Mouse (Mus musculus) right cerebral cortex, adult 18-20 months (tissue): ENCODE measurements at regions not wholly inside any gene's neighbourhood (a gene's known extent, or its start where the extent isn't known, plus 50 kb on each side); places are given as distances from the start of the nearest gene placed in this dataset.

Experiments
- DNase-seq: peaks from one replicate; pipeline ENCODE4 v3.0.0; 2022; ENCODE audit warnings: mixed read lengths

DNA sequence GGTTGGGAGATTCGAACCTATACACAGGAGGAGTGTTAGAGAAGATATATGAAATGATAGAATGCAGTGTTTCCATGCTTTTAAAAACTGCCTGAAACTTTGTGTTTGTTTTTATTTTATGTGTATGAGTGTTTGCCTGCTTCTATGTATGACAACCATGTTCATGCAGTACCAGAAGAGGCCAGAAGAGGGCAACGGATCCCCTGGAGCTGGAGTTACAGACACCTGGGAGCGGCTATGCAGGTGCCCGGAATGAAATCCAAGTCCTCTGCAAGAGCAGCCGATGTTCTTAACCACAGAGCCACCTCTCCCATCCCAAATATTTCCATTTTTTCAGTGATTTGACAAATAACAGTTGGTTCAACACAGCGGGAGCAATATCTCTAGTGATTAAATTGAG lies 247.5 kb upstream of the Dio3 start:
- DNase-seq: no peak

DNA sequence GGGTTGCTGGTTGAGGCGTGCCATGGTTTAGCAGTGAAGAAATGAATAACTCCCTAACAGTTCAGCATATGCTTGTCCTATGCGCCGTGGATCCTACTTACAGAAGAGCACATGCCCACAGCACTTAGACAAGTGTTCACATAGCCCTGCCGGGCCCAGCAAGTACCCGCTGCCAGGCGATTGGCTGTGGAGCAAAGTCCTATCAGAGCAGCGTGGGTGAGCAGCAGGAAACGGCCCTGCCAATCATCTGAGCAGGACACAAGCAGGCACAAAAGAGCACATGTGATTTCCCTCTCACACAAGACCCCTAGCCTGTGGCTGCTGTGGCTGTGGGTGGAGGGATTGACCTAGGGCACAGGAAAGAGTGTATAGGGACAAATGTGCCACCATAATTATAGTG lies 243.7 kb upstream of the Dio3 start:
- no peak for DNase-seq

DNA sequence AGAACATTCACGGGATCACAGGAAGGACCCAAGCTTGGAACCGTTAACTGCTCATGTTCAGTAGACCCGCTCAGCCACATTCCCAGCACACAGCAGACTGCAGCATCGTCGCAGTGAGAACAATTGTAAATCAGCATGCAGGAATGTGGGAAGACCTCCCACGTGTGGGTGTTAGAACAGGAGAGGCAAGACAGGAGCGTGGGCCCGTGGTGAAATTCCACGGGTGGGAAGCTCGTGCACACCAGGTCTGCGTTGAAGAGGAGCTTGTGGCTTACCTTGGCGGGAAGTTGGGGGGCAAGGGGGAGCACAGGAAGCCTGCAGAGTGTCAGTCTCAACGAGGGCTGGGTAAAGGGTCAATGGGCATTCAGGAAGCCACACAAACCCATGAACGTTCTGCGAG lies 238.2 kb upstream of the Dio3 start:
- DNase-seq: peak; percentile 78

DNA sequence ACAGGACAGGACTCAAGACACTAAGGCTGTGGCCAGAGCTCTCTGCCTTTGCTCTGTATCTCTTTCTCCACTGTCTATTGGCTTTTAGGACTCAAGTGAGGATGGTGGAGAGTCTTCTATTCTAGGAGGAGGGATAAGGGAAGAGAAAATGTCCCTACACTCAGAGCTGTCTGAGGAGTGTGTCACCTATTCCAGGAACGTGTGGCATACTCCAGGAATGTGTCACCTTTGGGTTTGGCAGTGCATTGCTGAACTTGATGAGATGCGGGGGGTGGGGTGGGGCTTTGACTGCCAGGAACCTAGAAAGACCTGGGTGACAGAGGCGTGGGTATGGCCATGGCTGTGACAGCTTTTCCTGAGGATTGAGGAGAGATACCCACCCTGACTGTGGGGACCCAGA lies 237.1 kb upstream of the Dio3 start:
- no peak for DNase-seq

DNA sequence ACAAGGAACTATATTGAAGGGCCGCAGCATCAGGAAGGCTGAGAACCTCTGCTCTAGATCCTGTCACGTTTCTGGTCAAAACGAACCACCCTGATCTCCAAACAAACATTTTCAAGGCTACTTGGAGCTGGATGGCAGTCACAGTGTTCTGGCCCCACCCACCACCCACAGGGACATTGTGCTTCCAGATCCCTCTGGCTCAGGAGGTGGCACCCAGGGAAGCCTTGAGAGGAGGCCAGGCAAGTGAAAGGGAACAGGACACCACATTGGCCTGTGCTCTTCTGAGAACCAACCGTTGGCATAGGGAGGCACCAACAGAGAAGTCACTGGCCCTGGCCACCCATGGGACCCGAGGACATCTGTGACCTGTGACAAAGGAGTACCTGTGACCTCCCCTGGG lies 234.6 kb upstream of the Dio3 start:
- DNase-seq: no peak

DNA sequence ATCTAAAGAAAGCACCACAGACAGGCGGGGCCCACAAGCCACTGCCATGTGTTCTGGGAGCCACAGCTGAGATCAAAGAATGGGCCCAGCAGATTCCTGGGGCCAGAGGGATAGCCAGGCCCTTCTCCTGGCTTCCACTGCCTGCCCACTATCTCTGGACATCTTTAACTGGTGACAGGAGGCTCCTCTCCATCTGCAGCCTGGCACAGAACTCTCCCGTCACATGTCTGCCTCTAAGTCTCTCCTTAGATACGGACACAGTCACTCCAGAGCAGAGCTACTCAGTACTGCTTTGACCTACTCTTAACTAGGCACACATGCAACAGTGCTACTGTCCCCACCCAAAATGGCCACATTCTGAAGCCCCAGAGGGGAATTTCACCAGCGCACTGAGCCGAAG lies 234.1 kb upstream of the Dio3 start:
- DNase-seq: no peak

DNA sequence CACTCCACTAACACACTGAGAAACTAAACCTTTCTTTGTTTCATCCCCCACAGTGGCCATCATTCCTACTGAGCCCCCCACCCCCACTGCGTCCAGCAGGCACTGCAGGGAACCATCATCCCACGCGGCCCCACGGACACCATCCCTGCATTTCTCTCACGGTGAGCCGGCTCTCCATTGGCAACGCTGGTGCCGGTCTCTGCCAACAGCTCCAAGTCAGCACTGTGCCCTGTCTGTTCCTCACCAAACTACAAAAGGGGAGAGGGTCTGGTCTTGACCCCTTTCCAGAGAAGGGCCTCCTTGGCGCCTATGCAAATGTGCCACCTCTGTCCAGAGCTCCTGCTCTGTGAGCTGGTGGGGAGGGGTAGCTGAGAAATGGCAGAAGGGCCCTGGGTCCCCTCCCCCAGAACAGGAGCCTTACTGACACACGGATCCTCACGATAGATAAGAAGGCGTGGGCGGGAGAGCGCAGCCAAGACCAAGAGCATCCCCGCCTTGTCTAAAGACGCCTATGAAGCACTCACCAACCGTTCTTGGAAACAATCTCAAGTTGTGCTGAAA lies 233.0 kb upstream of the Dio3 start:
- DNase-seq: no peak

DNA sequence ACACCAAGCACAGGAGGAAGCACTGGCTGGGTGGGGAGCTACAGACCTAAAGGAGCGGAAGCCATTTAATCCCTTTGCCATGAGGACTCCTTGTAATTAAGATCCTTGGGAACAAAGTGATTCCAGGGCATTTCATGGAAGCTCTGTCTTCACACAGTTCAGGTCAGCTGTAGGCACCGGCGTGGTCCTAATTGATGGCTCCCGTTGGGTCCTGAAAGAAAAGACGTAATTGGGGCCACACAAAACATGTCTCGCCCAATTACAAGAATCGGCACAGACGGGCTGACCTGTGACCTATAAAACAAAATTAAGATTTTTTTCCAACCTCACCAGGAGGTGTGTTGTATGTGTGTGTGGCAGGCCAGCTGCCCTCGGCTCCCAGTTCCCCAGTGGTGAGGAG lies 232.3 kb upstream of the Dio3 start:
- no peak for DNase-seq

DNA sequence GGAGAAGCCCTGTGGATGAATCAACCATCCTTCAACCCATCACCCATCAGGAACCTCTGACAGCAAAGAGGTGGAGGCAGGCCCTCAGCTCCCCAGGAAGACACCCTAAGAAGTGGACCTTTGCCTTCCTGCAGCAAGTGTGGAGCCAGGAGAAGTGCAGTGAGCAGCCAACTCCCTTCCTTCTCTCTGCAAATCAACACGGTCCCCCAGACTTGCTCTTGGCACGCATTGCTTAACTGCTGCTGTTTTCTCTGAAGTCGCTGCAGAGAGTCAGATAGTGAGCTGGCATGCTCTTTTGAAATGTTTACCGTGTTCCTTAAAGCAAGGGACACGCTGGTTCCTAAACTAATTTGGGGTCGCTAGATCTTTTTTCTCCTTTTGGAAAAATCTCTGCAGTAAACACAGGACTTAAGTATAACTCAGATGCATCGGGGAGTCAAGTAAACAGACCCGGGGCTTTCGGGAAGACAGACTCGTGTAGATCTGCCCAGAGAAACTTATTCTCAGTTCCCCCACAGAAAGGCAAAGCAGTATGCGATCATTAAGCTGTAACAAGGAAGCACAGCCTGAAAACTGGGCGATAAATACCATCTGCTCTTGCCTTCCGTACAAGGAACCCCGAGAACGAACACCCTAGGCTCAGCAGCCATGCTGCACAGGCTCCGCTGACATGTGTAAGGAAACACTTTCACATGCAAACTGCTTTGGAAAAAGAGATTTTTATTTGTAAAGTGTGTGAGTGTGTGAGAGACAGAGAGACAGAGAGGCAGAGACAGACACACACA lies 231.2 kb upstream of the Dio3 start:
- DNase-seq: peak; percentile 47

DNA sequence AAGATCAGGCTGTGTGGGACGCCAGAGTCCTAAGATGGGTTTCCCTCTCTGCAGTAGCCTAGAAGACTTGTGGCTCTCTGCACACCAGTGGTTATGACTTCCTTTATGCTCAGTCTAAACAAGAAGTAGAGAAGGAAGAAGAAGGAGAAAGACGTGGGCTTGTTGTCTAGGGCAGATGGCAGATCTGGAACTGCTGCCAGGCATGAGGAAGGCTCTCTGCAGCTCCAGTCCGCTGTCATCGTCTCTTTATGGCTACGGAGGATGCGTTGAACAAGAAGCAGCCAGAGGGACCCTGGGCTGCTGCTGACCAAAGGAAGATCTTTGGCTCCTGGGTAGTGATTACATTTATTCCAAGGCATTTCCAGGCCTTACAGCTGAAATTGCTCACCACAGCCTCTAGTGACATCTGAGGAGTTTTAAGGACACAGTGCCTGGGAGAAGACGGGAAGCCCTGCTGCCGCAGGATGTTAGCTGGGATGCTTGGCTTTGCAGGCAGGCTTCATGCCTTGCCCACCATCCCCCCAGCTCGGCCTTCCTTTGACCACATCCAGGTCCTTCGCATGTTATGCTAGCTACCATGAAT lies 229.6 kb upstream of the Dio3 start:
- DNase-seq: peak; percentile 74

DNA sequence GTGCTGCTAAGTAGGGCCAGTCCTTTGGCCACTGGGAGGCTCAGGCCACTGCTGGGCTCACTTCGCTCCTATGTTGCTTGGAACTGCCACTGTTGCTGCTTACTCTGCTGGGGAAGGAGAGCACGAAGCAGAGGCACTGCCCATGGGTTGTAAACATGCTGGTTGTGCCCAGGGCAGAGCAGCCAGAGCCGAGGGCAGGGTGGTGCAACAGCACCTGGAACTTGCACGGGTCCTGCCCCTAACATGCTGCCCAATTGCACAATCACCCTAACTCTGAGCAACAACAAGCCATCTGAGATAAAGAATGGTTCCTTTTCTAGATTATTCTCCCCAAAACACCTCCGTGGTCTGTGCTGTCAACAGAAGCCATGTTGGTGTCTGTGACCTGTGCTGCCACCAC lies 219.5 kb upstream of the Dio3 start:
- no peak for DNase-seq

DNA sequence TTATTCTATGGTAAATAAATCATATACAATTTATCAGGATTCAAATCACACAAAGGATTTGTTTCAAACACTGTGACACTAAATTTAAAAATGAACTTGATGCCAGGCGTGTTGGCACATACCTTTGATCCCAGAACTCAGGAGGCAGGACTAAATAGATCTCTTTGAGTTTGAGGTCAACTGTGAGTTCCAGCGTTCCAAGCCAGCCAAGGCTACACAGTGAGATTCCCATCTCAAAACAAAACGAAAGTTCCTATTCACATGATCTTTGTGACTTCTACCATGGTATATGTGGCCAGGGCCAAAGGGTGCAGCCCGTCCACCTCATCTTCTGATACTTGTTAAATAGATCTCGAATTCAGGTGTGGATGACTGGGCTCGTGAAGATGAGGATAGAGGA lies 216.9 kb upstream of the Dio3 start:
- DNase-seq: no peak

DNA sequence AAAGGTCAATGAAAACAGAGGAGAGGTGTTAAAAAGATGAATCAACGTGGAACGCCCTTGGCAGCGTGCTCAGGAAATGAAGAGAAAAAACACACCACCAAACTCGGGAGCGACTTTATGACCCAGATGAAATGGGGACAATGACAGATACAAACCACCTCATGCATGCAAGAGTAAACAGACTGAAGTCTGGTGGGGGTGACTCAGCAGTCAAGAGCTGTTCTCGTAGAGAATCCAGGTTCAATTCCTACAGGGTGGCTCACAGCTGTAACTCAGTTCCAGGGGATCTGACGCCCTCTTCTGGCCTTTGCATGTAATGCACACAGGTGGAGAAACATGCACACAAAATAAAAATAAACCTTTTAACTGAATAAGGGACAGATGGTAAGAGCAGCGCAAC lies 215.9 kb upstream of the Dio3 start:
- no peak for DNase-seq

DNA sequence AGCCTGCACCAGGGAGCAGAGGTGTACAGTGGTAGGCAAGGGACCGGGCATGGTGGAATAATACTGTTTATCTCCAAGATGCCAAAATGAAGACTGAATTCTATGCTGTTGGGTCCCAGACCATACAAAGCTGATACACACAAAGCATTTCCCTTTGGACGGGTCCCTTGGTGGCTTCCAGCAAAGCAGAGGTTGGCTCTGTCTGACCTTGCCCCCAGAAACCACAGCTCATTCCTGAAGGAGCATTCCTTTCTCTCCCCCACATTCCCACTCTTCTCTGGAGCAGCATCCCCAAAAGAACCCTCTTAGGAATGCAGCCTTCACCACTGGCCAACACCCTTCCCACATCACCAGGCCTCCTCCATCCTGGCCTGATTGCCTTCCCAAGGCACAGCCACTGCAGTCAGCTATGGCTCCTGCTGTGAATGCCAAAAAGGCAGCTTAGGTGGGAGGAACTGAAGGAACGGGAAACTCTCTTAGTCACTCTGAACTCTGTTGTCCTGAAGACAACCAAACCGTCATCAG lies 212.4 kb upstream of the Dio3 start:
- no peak for DNase-seq

DNA sequence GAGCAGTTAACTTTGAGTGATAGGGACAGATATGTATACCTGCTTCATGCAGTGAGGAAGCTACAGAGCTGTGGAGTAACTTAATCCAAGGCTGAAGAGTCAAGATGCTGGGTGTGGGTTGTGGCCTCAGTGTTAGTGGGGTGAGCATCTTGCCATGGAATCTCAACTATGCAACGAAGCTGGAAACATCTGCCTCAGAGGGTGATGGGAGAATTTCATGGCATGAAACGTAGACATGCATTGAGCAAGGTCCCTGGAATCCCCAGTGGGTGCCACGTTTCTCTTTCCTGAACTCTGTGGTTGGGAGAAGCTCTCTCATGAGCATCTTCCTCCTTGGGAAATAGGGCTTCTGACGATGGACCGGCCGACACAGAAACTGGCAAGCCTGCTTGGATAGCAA lies 208.4 kb upstream of the Dio3 start:
- DNase-seq: no peak

DNA sequence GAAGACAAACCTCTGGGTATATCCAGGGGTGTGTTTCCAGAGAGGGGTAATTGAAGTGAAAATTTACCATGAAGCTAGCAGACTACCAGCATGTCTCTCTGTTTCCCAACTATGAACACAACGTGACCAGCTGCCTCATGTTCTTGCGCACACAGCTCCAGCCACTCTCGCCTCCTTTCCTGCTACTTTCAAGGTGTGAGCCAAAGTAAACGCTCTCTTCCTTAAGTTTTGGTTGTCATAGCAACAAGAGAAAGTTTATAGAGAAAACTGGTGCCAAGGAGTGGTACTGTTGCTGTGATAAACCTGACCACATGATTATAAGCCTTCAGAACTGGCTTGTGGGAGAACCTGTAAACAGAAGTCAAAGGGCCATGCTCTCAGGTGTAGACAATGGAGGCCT lies 207.0 kb upstream of the Dio3 start:
- DNase-seq: no peak

DNA sequence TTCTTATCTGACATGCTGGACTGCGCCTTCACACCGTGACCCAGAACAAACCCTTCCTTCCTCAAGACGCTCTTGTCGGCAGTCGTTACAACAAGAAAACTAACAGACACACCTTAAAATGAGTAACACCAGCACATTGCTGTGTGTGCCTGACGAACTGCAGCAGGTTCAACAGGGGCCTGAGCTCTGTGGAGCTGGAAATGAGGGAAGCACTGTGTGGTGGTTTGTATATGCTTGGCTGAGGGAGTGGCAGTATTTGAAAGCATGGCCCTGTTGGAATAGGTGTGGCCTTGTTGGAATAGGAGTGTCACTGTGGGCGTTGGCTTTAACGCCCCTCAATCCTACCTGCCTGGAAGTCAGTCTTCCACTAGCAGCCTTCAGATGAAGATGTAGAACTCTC lies 203.9 kb upstream of the Dio3 start:
- DNase-seq: no peak

DNA sequence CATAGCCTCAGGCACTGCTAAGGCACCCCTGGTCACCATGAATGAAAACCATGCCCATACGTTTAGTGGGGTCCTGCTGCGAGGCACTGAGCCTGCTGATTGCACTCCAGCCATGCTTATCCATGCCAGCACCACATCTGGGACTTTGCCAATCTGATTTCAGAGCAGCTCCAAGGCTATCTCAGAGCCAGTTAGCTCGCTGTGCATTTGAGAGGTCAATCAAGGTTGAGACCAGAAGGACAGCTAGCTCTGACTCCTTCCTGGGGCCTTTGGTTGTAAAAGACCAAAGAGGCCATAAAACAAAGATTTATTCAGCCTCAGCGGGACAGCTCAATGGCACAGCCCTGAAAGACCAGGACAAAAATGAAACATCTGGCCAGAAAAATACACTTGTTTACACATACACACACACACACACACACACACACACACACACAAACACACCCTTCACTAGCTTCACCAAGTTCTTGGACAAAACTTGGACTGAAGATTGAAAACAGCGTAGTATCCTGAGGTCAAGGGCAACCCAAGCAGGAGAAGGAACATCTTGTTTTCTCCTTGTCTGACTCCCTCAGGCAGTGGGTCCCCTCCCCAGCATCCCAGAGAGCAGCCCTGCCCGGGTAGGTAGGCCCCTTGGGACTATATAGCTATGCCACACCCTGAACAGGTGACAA lies 201.5 kb upstream of the Dio3 start:
- DNase-seq: no peak

DNA sequence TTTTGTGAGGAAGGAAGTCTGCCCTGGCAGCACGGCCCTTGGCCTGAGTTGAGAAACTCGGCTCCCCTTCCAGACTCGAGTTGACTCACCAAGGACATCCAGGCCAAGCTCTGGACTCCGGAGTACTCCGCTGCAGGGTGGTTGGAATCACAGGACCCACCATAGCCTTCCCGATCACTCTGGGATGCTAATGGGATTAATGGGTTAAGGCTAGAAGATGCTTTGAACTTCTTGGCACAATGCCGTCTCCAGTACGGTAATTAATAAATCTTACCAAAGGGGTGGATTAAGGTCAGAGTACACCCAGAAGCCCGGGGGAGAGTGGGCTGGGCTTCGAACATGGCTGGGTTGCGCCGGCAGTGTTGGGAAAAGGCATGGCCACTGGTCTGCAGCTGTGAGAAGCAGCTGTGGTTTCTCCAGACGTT lies 200.8 kb upstream of the Dio3 start:
- no peak for DNase-seq

DNA sequence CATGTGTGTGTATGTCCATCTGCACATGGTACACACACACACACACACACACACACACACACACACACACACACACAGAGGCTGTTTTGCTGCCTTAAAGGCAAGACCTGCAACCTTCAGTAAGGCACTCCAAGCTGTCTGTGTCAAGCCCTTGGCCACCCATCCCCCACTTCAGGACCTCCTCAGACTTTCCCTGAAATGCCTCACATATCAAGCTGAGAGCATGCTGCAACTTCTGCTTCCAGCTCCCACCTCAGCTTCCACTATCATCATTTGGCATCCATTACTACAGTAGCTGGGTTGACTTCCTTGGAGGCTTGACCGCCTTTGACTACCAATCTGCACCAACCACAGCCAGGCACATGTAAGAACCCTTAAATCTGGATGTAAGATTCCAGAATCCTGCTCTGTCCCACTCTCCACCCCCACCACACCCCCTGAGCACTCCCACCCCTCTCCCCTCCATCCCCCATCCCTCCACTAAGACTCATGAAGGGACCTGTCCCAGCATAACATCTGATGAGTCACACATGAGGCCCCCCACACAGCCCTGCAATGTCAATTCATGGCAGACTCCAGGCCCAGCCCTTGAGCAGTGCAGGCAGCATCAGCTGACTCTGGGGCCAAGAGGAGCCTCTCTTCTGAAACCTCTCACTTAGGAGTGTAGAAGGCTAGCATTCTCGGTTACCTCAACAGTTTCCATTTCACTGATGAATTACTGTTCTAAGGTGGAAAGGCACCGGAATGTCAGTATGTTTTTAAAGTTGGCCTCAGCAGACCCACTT lies 196.8 kb upstream of the Dio3 start:
- DNase-seq: no peak

DNA sequence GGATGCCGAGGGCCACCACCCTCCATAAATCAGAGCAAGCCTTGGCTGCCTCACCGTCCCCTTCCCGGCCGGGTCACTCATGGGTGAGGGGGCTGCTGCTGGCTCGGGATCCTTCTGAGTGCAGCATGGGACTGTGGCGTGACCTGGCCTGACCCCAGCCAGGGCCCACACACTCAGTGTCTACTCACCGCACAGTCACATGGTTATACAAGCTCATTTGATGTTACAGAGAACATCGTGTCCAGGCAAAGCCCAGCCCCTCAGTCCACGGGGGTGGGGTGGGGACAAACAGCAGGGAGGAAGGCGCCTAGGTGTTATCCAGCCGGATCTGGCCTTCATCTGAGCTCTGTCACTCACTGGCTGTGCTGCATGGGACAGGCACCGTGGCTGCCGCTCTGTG lies 195.9 kb upstream of the Dio3 start:
- DNase-seq: no peak

DNA sequence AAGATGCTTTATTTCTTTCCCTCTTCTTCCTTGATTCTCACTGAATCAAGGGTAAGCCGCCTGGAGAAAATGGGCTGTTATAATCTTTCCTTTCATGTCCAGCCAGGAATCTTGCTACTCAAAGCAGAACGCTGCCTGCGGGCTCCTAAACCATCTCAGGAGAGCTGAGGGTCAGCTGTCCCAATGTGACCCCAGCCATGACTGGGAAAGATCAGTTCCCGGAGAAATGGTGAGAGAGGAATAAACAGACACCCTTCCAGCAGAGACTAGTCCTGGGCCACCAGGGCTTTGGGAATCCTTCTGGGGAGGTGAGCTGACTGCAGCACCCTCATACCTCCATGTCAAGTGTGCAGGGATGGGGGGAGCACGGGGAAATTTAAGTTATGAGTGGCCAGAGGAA lies 195.4 kb upstream of the Dio3 start:
- DNase-seq: no peak

DNA sequence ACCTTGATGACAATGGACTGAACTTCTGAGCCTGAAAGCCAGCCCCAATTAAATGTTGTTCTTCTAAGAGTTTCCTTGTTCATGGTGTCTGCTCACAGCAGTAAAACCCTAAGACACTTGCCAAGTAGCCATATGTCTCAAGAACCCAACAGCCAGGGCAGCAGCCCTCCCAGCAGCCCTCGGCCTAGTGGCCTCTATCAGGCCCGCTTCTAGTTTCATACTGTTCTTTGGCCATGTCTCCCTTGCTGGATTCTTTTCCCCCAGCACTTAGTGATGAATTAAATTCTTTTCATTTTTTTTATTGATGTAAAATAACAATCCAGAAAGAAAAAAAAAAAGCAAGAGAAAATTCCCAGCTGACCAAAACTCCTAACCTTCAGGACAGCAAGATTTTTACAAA lies 191.9 kb upstream of the Dio3 start:
- no peak for DNase-seq
